Mouse (Mus musculus) urinary bladder, postnatal 0 days (tissue): ENCODE data around the gene Gm5127. TPM values are rescaled to one million over a fixed set of nuclear protein-coding genes. Genes with fewer than 3 reads are reported as not detected.

Source experiments
- microRNA-seq: library from miRNA; unstranded; fragments of <30 nt; microRNA quantifications from one replicate; pipeline ENCODE4, GENCODE M21; 2016
- polyA plus RNA-seq: library from polyadenylated mRNA; unstranded; fragments of >200 nt; fragmentation: Nextera tagmentation; extraction: Ambion mirVana; gene quantifications from 2 replicates; pipeline ENCODE4 v1.2.1, GENCODE M21; 2015

The Gm5127 gene
- 0.63 and 0.67 TPM in 2 replicates for polyA plus RNA-seq

DNA sequence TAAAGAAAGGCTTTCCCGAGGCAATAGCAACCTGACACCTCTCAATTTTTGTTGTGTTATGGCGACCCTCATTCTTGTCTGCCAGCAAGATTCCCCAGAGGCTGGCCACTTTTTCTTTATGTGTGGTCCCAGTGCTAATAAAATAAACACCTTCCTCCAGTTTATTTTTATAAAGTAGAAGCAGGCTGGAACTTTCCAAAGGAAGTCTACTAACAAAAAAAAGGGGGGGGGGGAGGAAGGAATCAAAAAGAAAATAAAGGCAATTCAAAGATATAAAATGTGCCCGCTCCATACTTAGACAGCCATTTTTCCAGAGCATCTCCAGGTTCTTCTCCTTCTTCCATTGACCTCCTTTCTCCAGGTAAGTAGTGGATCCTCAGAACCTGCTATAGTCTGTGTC, at the start of gene Gm5127:
Gene Gm5127, plus strand, starts transcription at position 301 of the 400 bp plus-strand sequence.

DNA sequence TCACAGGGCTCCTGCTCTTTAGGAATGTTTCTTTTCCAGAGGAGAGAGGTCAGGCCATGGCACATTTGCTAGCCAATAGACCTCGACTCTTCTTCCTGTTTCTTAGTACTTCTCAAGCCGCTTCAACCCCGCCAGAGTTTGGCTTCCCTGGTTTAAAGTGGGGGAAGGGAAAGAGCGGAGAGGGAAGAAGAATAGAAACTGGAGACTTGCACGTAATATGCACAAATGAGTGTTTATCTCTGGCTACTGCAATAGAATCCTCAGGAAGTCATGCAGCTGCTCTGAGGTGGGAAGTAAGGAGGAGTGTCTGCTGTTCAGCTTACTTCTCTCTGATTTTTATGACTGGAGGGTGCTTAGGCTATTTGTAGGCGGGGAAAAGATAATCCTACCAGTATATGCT, 20.4 kb downstream of the Gm5127 start, which contains the start of gene Cysltr1:
Gene Cysltr1, minus strand, starts transcription at position 294 of the 400 bp plus-strand sequence.

Small RNA genes within 50 kb of the gene (microRNA-seq; reads per million reads assigned to microRNA genes)
- gene Gm22102, result not detected

Other genes starting within 250 kb of the Gm5127 start
- gene Fndc3c1, start 97.8 kb upstream of the Gm5127 start, polyA plus RNA-seq, result 0.21 and 0.36 TPM in 2 replicates
- gene Cysltr1, start 20.5 kb downstream of the Gm5127 start, polyA plus RNA-seq, result 3.6 and 5.6 TPM in 2 replicates